Mouse (Mus musculus): ENCODE measurements around the gene Map2k6. TPM values are rescaled to one million over a fixed set of nuclear protein-coding genes. Genes with fewer than 3 reads are reported as not detected.

Gene Map2k6
- polyA plus RNA-seq, 1 experiment: 12.5 TPM

GRCm38 (mm10) chr11:110495323-110496060 lies 96.6 kb downstream of the Map2k6 start:
- no peaks in the 10 kb centered on the region for H3K27me3 ChIP-seq (ENCODE audit: control insufficient read depth, insufficient read depth, low read length)
- H3K27ac ChIP-seq (ENCODE audit: insufficient read depth, low read length): no peak overlapping the region
- no peak for DNase-seq
- 85% methylated on average over 4 of the region's 4 CpGs for WGBS
- no peak for TF ChIP-seq CTCF (IDR thresholded peaks at IDR 0.05; ENCODE audit: borderline replicate concordance, insufficient read depth, low read depth, low read length)
- H3K4me3 ChIP-seq (replicated peaks; ENCODE audit: insufficient read depth, low read depth, low read length): no peak overlapping the region
- no peaks in the 10 kb centered on the region for H3K4me1 ChIP-seq (ENCODE audit: control insufficient read depth, insufficient read depth, low read length)

- TF ChIP-seq POLR2A (IDR thresholded peaks at IDR 0.05; ENCODE audit: borderline replicate concordance, insufficient read depth, low read length): no peak
- peak; percentile 44; the same call in 1 of the 2 replicates for TF ChIP-seq CTCF (IDR thresholded peaks at IDR 0.05; ENCODE audit: borderline replicate concordance, insufficient read depth, low read depth, low read length)
- Histone ChIP-seq H3K4me1 (ENCODE audit: control insufficient read depth, insufficient read depth, low read length) (no peaks in the 10 kb centered on the region), H3K4me3 (replicated peaks; ENCODE audit: insufficient read depth, low read depth, low read length) (no peak overlapping the region), H3K27me3 (ENCODE audit: control insufficient read depth, insufficient read depth, low read length) (no peaks in the 10 kb centered on the region), H3K27ac (ENCODE audit: insufficient read depth, low read length) (no peak overlapping the region)
- 56% methylated on average over 12 of the region's 12 CpGs for WGBS
- DNase-seq: peak; percentile 22 to 27
Measured at GRCm38 (mm10) chr11:110496061-110496446, 97.1 kb downstream of the Map2k6 start.

GRCm38 (mm10) chr11:110497743-110498142 lies 98.8 kb downstream of the Map2k6 start:
- Histone ChIP-seq H3K4me1 (ENCODE audit: control insufficient read depth, insufficient read depth, low read length) (no peaks in the 10 kb centered on the region), H3K4me3 (replicated peaks; ENCODE audit: insufficient read depth, low read depth, low read length) (no peak overlapping the region), H3K27me3 (ENCODE audit: control insufficient read depth, insufficient read depth, low read length) (no peaks in the 10 kb centered on the region), H3K27ac (ENCODE audit: insufficient read depth, low read length) (no peak overlapping the region)
- no peak for DNase-seq
- WGBS: 57% methylated on average over 8 of the region's 8 CpGs
- no peak for TF ChIP-seq CTCF (IDR thresholded peaks at IDR 0.05; ENCODE audit: borderline replicate concordance, insufficient read depth, low read depth, low read length)
- TF ChIP-seq POLR2A (IDR thresholded peaks at IDR 0.05; ENCODE audit: borderline replicate concordance, insufficient read depth, low read length): no peak

- H3K27me3 ChIP-seq (ENCODE audit: control insufficient read depth, insufficient read depth, low read length): no peaks in the 10 kb centered on the region
- TF ChIP-seq POLR2A (IDR thresholded peaks at IDR 0.05; ENCODE audit: borderline replicate concordance, insufficient read depth, low read length) (no peak), CTCF (IDR thresholded peaks at IDR 0.05; ENCODE audit: borderline replicate concordance, insufficient read depth, low read depth, low read length) (peak; percentile 50; the same call in 1 of the 2 replicates)
- 21% methylated on average over 6 of the region's 6 CpGs for WGBS
- H3K4me1 ChIP-seq (ENCODE audit: control insufficient read depth, insufficient read depth, low read length): no peaks in the 10 kb centered on the region
- H3K27ac ChIP-seq (ENCODE audit: insufficient read depth, low read length): no peak overlapping the region
- peak in 1 of 2 experiments; percentile 42 for DNase-seq
- no peak overlapping the region for H3K4me3 ChIP-seq (replicated peaks; ENCODE audit: insufficient read depth, low read depth, low read length)
Measured at GRCm38 (mm10) chr11:110498651-110499213, 99.8 kb downstream of the Map2k6 start.

- H3K4me1 ChIP-seq (ENCODE audit: control insufficient read depth, insufficient read depth, low read length): no peaks in the 10 kb centered on the region
- H3K27ac ChIP-seq (ENCODE audit: insufficient read depth, low read length): no peak overlapping the region
- H3K27me3 ChIP-seq (ENCODE audit: control insufficient read depth, insufficient read depth, low read length): no peaks in the 10 kb centered on the region
- TF ChIP-seq POLR2A (IDR thresholded peaks at IDR 0.05; ENCODE audit: borderline replicate concordance, insufficient read depth, low read length) (no peak), CTCF (IDR thresholded peaks at IDR 0.05; ENCODE audit: borderline replicate concordance, insufficient read depth, low read depth, low read length) (no peak)
- WGBS: 90% methylated on average over 11 of the region's 11 CpGs
- no peak for DNase-seq
- no peak overlapping the region for H3K4me3 ChIP-seq (replicated peaks; ENCODE audit: insufficient read depth, low read depth, low read length)
Measured at GRCm38 (mm10) chr11:110502937-110503670, 104.2 kb downstream of the Map2k6 start.

- TF ChIP-seq CTCF (IDR thresholded peaks at IDR 0.05; ENCODE audit: borderline replicate concordance, insufficient read depth, low read depth, low read length) (no peak), POLR2A (IDR thresholded peaks at IDR 0.05; ENCODE audit: borderline replicate concordance, insufficient read depth, low read length) (no peak)
- DNase-seq: no peak
- H3K27me3 ChIP-seq (ENCODE audit: control insufficient read depth, insufficient read depth, low read length): no peaks in the 10 kb centered on the region
- no peak overlapping the region for H3K4me3 ChIP-seq (replicated peaks; ENCODE audit: insufficient read depth, low read depth, low read length)
- no peak overlapping the region for H3K27ac ChIP-seq (ENCODE audit: insufficient read depth, low read length)
- H3K4me1 ChIP-seq (ENCODE audit: control insufficient read depth, insufficient read depth, low read length): no peaks in the 10 kb centered on the region
- WGBS: 79% methylated on average over 7 of the region's 7 CpGs
Measured at GRCm38 (mm10) chr11:110511466-110511865, 112.5 kb downstream of the Map2k6 start.

GRCm38 (mm10) chr11:110518648-110519047 lies 119.7 kb downstream of the Map2k6 start:
- 94% methylated on average over 1 of the region's 1 CpGs for WGBS
- TF ChIP-seq POLR2A (IDR thresholded peaks at IDR 0.05; ENCODE audit: borderline replicate concordance, insufficient read depth, low read length) (no peak), CTCF (IDR thresholded peaks at IDR 0.05; ENCODE audit: borderline replicate concordance, insufficient read depth, low read depth, low read length) (no peak)
- Histone ChIP-seq H3K27me3 (ENCODE audit: control insufficient read depth, insufficient read depth, low read length) (no peaks in the 10 kb centered on the region), H3K27ac (ENCODE audit: insufficient read depth, low read length) (no peak overlapping the region), H3K4me1 (ENCODE audit: control insufficient read depth, insufficient read depth, low read length) (no peaks in the 10 kb centered on the region), H3K4me3 (replicated peaks; ENCODE audit: insufficient read depth, low read depth, low read length) (no peak overlapping the region)
- no peak for DNase-seq

Data from cerebellum, adult 2 months (tissue).